Mouse (Mus musculus): ENCODE data around the gene Tank.

The Tank gene

GRCm38 (mm10) chr2:61655382-61656281, 77.2 kb downstream of the Tank start:
- no peak for DNase-seq (ENCODE audit: low read depth, low spot score)

- DNase-seq (ENCODE audit: low read depth, low spot score), result no peak
Observed at GRCm38 (mm10) chr2:61656421-61657411, 78.3 kb downstream of the Tank start.

GRCm38 (mm10) chr2:61659254-61659653, 80.9 kb downstream of the Tank start:
- no peak for DNase-seq (ENCODE audit: low read depth, low spot score)

DNA sequence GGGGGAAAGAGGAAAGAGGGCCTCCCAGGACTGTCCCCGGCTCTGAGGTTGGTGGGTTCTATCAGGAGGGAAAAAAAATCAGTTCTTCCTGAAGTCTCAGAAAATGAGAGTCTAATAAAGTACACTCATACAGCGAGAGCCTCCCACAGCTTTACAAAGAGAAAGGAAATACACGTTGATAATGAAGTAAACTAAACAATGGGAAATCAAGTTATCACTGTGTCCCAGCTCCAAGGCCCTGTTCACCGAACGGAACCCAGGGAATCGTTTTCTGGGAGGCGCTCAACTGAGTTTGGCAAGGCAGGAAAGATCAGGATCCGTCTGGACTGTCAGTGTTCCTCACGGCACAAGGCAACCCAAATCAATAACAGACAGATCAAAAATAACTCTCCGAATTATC, 84.4 kb downstream of the Tank start:
- DNase-seq (ENCODE audit: low read depth, low spot score), result no peak

DNA sequence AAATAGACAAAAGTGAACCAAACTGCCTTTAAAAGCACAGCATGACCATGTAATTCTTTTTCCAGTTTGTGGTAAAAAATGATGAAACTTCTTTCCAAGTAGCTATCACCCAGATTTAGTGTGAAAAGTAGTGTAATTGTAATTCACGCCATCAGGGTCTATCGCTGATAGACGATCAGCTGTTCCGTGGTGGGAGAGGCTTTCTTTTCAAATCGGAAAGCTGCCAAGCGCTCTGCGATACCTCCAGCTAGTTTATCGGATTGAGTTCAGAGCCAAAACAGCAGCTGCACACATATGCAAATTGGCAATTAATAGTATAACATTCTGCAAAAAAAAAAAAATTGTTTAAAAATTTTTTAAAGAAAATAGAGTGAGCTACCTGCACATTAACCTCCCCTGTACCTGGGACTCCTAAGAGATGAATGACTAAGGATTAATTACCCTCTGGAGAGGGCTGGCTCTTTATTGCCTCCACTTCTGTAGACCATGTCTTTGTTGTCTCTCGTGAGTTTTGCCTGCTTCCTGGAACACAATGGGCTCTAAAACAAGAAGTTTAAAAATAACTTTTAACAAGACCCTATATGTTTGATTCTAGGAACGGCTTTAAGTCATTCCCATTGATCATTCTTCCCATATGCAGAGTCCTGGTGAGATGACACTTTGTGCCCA, 85.3 kb downstream of the Tank start:
- DNase-seq (ENCODE audit: low read depth, low spot score), result no peak

GRCm38 (mm10) chr2:61667420-61667819, 89.0 kb downstream of the Tank start:
- DNase-seq (ENCODE audit: low read depth, low spot score), result no peak

DNA sequence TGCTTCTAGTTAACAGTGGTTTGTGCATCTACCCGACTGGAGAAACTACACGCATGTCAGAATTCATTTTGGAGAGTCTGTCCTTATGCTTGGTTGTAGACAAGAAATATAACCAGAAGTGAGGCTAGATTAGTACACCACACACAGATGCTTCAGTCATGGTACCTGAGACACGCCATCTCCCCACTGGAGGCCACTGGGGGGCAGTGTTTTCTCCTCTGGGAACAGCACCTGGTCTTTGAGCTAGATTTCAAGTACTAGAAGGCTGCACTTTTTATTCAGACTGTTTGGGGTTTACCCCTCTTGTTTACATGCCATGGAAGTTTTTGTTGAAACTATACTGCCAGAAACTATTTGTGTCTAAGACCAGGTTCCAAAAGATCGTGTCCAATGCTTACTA, 89.9 kb downstream of the Tank start:
- DNase-seq (ENCODE audit: low read depth, low spot score), result peak; percentile 67

- DNase-seq (ENCODE audit: low read depth, low spot score), result no peak
Observed at GRCm38 (mm10) chr2:61674555-61674954, 96.2 kb downstream of the Tank start.

GRCm38 (mm10) chr2:61681572-61681971, 103.2 kb downstream of the Tank start:
- DNase-seq (ENCODE audit: low read depth, low spot score), result no peak

- no peak for DNase-seq (ENCODE audit: low read depth, low spot score)
Observed at GRCm38 (mm10) chr2:61686533-61686932, 108.1 kb downstream of the Tank start.

DNA sequence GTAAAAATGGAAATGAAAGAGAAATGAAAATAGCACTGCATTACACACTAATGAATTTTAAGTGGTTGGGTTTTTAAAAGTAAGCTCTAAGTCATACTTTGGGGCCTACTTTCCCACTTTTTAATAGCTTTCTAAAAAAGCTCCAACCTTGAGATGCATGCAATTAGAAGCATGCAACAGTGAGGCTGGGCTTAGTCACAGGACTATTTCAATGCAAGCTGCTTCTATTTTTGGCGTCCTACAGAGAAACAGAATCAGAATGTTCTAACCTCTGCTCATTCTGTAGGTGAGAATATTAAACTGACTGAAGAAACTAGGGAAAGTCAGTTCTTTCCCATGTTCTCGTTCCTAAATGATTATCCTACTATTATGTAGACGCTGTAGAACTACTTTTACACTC, 110.7 kb downstream of the Tank start:
- DNase-seq (ENCODE audit: low read depth, low spot score), result no peak

Data from 3T3-L1 (cell line).